16 mouse cellular contexts compared by ENCODE assay signal in the genomic region with DNA sequence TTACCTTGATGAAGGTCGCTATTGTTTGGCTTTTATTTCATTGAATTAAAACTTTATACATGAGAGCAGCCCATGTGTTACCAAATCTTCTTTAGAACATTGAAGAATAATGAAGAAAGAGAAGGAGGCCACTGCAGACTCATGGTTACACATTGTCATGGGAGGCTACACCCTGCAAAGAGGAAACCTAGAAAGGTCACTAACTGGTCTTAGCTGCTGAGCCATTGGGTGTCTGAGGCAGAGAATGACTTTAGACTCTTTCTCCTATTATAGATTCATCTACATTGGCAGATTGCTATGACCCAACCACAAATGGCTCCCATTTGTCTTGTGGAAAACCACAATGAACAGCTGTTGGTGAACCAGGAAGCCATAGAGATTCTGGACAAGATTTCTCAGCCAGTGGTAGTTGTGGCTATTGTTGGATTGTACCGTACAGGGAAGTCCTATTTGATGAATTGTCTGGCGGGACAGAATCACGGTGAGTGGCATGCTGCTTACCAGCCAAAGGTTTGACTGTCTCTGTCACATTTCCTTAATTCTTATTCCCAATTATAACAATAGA. TPM values are rescaled to one million over a fixed set of nuclear protein-coding genes. Genes with fewer than 3 reads are reported as not detected.
"Had no signal": no experiment of that assay in that cellular context is flagged by ENCODE, and none has a peak within 500 bp of the region (broad histone marks: within the 10 kb centered on the region; RNA-seq: fewer than 3 reads in every experiment).

No protein-coding gene starts in this region.

RNA-seq across cellular contexts. Expression of a gene that starts 38.5 kb away (rescaled TPM):
- total RNA-seq: left cerebral cortex, postnatal 10 days; left cerebral cortex, postnatal 14 days; left cerebral cortex, postnatal 25 days; left cerebral cortex, postnatal 36 days; left cerebral cortex, postnatal 4 days; megakaryocyte, adult 5-6 weeks; megakaryocyte-erythroid progenitor cell, adult 5-6 weeks; monocyte, adult 5-6 weeks had no signal
- polyA plus RNA-seq: limb, embryonic 10.5 days; limb, embryonic 11.5 days; limb, embryonic 12.5 days; limb, embryonic 13.5 days; limb, embryonic 15.5 days; liver, embryonic 11.5 days; lung, embryonic 14.5 days; lung, postnatal 0 days had no signal
